Mouse (Mus musculus) embryonic fibroblast, embryonic 13.5 days (primary cell): ENCODE results near the gene S100pbp.

Experiments
- CTCF ChIP-seq: IDR thresholded peaks from 2 replicates; pipeline ENCODE4 v1.5.1; 2011; ENCODE audit warnings: mild to moderate bottlenecking, control low read depth, low read length, moderate library complexity, borderline replicate concordance; ENCODE audit not compliant: insufficient read depth
- POLR2A ChIP-seq: IDR thresholded peaks from 2 replicates; pipeline ENCODE4 v1.6.1; 2011; ENCODE audit warnings: low read depth, mild to moderate bottlenecking, control low read depth, low read length, moderate library complexity

DNA sequence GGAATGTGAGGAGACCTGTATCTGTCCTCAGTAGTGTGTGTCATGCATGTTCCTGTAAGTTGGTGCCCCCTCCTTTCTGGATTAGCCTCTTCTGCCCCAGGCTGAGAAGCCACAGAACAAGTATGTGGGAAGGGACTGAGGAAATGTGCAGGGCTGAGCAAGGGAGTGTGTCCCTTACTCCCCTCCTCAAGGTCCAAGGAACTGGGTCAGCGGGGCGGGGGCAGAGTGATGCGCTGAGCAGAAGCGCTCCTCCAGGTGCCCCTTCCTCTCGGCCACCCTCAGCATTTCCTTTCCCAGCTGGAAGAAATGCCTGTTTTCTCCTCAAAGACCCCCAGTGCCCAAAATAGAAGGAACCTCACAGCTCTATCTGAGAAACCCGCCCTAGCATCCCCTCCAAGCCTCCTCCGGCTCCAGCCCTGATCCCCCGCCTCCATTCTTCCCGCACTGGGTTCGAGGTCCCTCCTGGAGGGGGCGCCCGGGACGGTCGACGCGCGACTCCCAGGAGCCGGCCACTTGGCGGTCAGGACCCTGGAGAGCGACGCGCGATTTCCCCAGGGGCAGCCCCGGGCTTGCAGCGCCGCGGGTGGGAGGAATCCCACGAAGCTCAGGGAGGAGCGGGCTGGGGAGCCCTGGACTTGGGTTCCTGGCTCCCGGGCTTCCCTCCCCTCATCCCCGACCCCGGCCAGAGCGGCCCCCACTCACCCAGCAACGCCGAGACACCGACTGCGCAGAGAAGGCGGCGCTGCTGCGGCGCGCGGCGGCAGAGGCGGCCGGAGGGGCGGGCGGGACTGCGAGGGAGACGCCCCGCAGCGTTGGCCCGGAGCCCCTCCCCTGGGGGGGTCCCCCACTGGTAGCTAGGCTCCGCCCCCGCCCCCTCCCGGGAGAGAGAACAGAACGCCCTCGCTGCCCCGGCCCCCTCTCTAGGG is 68.7 kb downstream of the S100pbp start:
- TF ChIP-seq POLR2A (no peak), CTCF (no peak)
